Mouse (Mus musculus): Measurements from ENCODE around the gene Rasgrf1. TPM values are rescaled to one million over a fixed set of nuclear protein-coding genes. Genes with fewer than 3 reads are reported as not detected.
"Not testable (repeated sequence)": the region's sequence is repeated elsewhere in the genome, so short reads cannot be mapped to it uniquely, and the experiment has no call there.

Gene Rasgrf1
- polyA plus RNA-seq, 1 experiment: not detected

DNA sequence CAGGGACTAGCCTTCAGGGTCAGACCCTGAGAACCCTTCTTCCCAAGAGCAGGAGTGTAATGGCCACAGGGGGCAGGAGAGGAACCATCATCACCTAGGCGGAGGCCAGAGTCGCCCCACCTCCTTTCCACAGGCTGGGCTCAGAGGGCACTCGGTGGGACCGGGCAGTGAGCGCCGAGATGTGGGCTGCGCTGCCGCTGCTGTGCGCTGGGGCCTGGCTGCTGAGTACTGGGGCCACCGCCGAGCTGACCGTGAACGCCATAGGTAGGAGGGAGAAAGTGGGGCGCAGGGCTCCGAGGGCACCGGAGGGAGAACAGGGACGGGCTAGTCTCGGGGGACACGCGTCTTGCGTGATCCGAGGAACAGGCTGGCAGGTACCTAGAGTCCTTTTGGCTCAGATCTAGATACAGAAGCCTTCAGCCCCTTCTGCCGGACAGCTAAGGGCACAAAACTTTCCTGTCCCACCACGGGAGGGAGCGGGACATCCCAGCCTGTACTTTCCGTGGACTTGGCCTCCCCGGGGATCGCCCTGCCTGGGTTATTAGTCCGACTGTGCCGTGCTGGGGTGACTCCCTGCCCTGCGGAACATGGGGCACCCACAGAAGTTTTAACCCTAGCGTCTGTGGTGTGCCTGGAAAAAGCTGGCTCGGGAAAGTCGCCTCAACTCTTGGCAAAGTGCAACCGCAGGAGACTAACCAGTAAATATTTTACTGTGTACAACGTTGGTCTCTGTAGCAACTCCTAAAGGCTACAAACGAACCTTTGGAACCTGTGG is 144.8 kb downstream of the Rasgrf1 start:
- TF ChIP-seq POLR2A (IDR thresholded peaks at IDR 0.05; ENCODE audit: insufficient read depth, low read depth, low read length): no peak
- TF ChIP-seq CTCF (IDR thresholded peaks at IDR 0.05; ENCODE audit: insufficient read depth, low read depth, low read length): no peak
- H3K4me1 ChIP-seq (ENCODE audit: control insufficient read depth, insufficient read depth, low read length): peaks cover 8% of the 10 kb centered on the region; the same call in 1 of the 2 replicates
- H3K27ac ChIP-seq (ENCODE audit: insufficient read depth, low read depth, low read length): no peak overlapping the region
- H3K4me3 ChIP-seq (ENCODE audit: insufficient read depth, low read depth, low read length): peak overlapping the region; percentile 42
- WGBS: 1% methylated on average over 37 of the region's 37 CpGs

- peaks cover 8% of the 10 kb centered on the region; the same call in 1 of the 2 replicates for H3K4me1 ChIP-seq (ENCODE audit: control insufficient read depth, insufficient read depth, low read length)
- H3K4me3 ChIP-seq (ENCODE audit: insufficient read depth, low read depth, low read length): no peak overlapping the region
- TF ChIP-seq POLR2A (IDR thresholded peaks at IDR 0.05; ENCODE audit: insufficient read depth, low read depth, low read length): no peak
- no peak for TF ChIP-seq CTCF (IDR thresholded peaks at IDR 0.05; ENCODE audit: insufficient read depth, low read depth, low read length)
- WGBS: 53% methylated on average over 5 of the region's 5 CpGs
- no peak overlapping the region for H3K27ac ChIP-seq (ENCODE audit: insufficient read depth, low read depth, low read length)
Measured at GRCm38 (mm10) chr9:90055409-90055808, 145.7 kb downstream of the Rasgrf1 start.

DNA sequence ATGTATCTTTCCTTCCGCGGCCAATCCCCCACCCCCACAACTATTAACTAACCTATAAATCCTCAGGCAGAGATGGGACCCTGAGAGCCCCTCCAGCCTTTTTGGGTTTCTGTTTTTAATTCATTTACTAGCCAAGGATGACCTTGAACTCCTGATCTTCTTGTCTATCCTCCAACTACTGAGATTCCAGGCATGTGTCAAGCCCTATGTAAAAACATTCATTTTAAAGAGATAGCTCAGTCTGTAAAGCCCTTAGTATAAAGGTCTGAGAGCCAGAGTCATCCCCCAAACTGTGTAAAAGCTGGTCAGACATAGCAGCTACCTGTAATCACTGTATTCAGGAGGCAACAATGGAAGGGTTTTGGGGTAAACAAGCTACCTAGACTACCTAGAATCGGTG is 146.2 kb downstream of the Rasgrf1 start:
- WGBS: 85% methylated on average over 3 of the region's 3 CpGs
- Histone ChIP-seq H3K4me1 (ENCODE audit: control insufficient read depth, insufficient read depth, low read length) (peaks cover 8% of the 10 kb centered on the region; the same call in 1 of the 2 replicates), H3K27ac (ENCODE audit: insufficient read depth, low read depth, low read length) (no peak overlapping the region), H3K4me3 (ENCODE audit: insufficient read depth, low read depth, low read length) (no peak overlapping the region)
- TF ChIP-seq POLR2A (IDR thresholded peaks at IDR 0.05; ENCODE audit: insufficient read depth, low read depth, low read length): no peak
- no peak for TF ChIP-seq CTCF (IDR thresholded peaks at IDR 0.05; ENCODE audit: insufficient read depth, low read depth, low read length)

DNA sequence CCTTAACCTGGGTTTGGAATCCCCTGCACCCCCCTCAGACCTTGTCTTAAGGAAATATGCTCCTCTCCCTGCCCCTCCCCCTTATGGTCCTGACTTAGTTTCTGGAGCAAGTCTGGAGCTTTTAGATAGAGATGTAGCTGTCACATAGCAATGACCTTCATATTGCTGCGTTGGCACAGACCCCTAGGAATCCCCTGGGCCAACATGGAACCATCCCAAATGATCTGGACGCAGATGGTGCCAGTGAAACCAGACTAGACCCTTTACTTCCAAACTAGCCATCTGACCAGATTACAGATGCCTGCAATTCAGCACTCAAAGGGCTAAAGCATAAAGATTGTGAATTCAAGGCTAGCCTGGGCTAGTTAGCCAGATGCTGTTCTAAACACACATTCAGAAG is 147.0 kb downstream of the Rasgrf1 start:
- 85% methylated on average over 2 of the region's 2 CpGs for WGBS
- no peak overlapping the region for H3K27ac ChIP-seq (ENCODE audit: insufficient read depth, low read depth, low read length)
- peaks cover 8% of the 10 kb centered on the region; the same call in 1 of the 2 replicates for H3K4me1 ChIP-seq (ENCODE audit: control insufficient read depth, insufficient read depth, low read length)
- no peak overlapping the region for H3K4me3 ChIP-seq (ENCODE audit: insufficient read depth, low read depth, low read length)
- TF ChIP-seq CTCF (IDR thresholded peaks at IDR 0.05; ENCODE audit: insufficient read depth, low read depth, low read length) (no peak), POLR2A (IDR thresholded peaks at IDR 0.05; ENCODE audit: insufficient read depth, low read depth, low read length) (no peak)

- no peaks in the 10 kb centered on the region for H3K4me1 ChIP-seq (ENCODE audit: control insufficient read depth, insufficient read depth, low read length)
Measured at GRCm38 (mm10) chr9:90059828-90060573, 150.3 kb downstream of the Rasgrf1 start.

DNA sequence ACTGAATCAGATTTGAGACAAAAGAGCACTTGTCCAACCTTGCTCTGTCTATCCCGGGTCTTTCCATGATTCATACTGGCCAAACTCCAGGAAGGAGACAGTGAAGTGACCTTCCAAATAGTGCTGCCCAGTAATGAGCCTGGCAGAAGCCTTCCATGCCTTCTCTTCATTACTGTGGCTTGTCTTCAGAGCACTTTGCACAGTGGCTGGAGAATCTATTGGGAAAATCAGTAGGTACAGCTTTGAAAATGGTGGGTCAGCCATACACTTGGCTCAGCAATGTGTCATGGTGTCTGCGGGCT is 150.8 kb downstream of the Rasgrf1 start:
- Histone ChIP-seq H3K4me1 (ENCODE audit: control insufficient read depth, insufficient read depth, low read length) (no peaks in the 10 kb centered on the region), H3K27ac (ENCODE audit: insufficient read depth, low read depth, low read length) (no peak overlapping the region), H3K4me3 (ENCODE audit: insufficient read depth, low read depth, low read length) (no peak overlapping the region)
- TF ChIP-seq CTCF (IDR thresholded peaks at IDR 0.05; ENCODE audit: insufficient read depth, low read depth, low read length) (no peak), POLR2A (IDR thresholded peaks at IDR 0.05; ENCODE audit: insufficient read depth, low read depth, low read length) (no peak)
- 60% methylated on average over 2 of the region's 2 CpGs for WGBS

More at GRCm38 (mm10) chr9:90059828-90060573, 150.3 kb downstream of the Rasgrf1 start:
- Histone ChIP-seq H3K27ac (ENCODE audit: insufficient read depth, low read depth, low read length) (no peak overlapping the region), H3K4me3 (ENCODE audit: insufficient read depth, low read depth, low read length) (no peak overlapping the region)
- WGBS: 85% methylated on average over 9 of the region's 9 CpGs
- no peak for TF ChIP-seq CTCF (IDR thresholded peaks at IDR 0.05; ENCODE audit: insufficient read depth, low read depth, low read length)
- TF ChIP-seq POLR2A (IDR thresholded peaks at IDR 0.05; ENCODE audit: insufficient read depth, low read depth, low read length): no peak

- H3K27ac ChIP-seq (ENCODE audit: insufficient read depth, low read depth, low read length); H3K4me3 ChIP-seq (ENCODE audit: insufficient read depth, low read depth, low read length); H3K4me1 ChIP-seq (ENCODE audit: control insufficient read depth, insufficient read depth, low read length): not testable (repeated sequence)
- WGBS: 97% methylated on average over 5 of the region's 5 CpGs
Measured at GRCm38 (mm10) chr9:90060932-90061331, 151.2 kb downstream of the Rasgrf1 start.

DNA sequence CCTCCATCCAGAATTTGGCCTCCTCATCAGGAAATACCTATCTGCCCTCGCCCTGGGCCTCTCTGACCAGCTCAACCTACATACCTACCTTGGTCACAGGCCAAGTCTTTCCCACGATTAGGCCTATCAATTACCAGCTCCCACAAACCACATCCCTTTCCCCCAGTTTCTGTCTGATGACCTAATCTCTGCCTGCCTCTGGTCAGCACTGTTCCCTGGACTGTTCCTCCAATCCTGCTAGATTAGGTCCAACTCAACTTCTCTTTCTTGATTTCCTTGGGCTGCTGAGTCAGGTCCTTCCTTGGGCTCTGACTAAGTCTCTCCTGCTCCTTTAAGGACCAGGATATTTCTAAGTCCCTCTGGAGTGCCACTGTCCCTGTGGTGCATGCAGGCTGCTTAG is 157.6 kb downstream of the Rasgrf1 start:
- Histone ChIP-seq H3K4me3 (ENCODE audit: insufficient read depth, low read depth, low read length) (no peak overlapping the region), H3K4me1 (ENCODE audit: control insufficient read depth, insufficient read depth, low read length) (no peaks in the 10 kb centered on the region), H3K27ac (ENCODE audit: insufficient read depth, low read depth, low read length) (no peak overlapping the region)
- no peak for TF ChIP-seq POLR2A (IDR thresholded peaks at IDR 0.05; ENCODE audit: insufficient read depth, low read depth, low read length)
- TF ChIP-seq CTCF (IDR thresholded peaks at IDR 0.05; ENCODE audit: insufficient read depth, low read depth, low read length): no peak
- 73% methylated on average over 2 of the region's 2 CpGs for WGBS

DNA sequence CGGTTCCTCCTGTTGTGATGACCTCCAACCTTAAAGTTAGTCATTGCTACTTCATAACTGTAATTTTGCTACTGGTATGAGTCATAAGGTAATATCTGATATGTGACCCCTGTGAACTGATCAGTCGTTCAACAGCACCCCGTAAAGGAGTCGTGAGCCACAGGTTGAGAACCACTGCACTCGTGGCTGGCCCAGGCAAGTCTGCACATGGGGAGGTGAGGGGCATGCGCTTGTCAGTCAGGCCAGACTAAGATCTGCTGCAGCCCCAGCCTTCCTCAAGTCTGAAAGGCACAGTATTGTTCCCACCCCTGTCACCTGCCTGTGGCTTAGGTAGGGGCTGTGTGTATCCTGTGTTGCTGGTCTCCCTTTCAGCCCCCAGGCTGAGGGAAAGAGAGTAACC is 159.1 kb downstream of the Rasgrf1 start:
- Histone ChIP-seq H3K4me1 (ENCODE audit: control insufficient read depth, insufficient read depth, low read length) (no peaks in the 10 kb centered on the region), H3K4me3 (ENCODE audit: insufficient read depth, low read depth, low read length) (no peak overlapping the region), H3K27ac (ENCODE audit: insufficient read depth, low read depth, low read length) (no peak overlapping the region)
- TF ChIP-seq POLR2A (IDR thresholded peaks at IDR 0.05; ENCODE audit: insufficient read depth, low read depth, low read length) (no peak), CTCF (IDR thresholded peaks at IDR 0.05; ENCODE audit: insufficient read depth, low read depth, low read length) (no peak)
- 94% methylated on average over 6 of the region's 6 CpGs for WGBS

Data from olfactory bulb, adult 2 months (tissue).